ENCODE assay signal across 1 mouse cellular context in genomic region chr6:113799915-113800314, GRCm38 (mm10).
TF ChIP-seq lines count a peak whose summit lies in the region.

No protein-coding gene starts in this region.

TF ChIP-seq in CH12.LX, 34 proteins besides CTCF, POLR2A, EP300 and RAD21 (continued from another document):
- TF ChIP-seq RCOR1 (conservative IDR thresholded peaks at IDR 0.05; ENCODE audit: low read depth, low read length) (no peak), MAZ (IDR thresholded peaks at IDR 0.05; ENCODE audit: low read depth, low read length) (no peak), MAFK (IDR thresholded peaks at IDR 0.05; ENCODE audit: insufficient replicate concordance, low read length) (no peak), CHD2 (IDR thresholded peaks at IDR 0.05; ENCODE audit: low read length) (no peak), KAT2A (IDR thresholded peaks at IDR 0.05; ENCODE audit: insufficient replicate concordance, low read length) (no peak), GABPA (IDR thresholded peaks at IDR 0.05; ENCODE audit: insufficient replicate concordance, low read depth, low read length) (no peak)
